Mouse (Mus musculus): ENCODE data around the gene Lrfn3.

The Lrfn3 gene
- long read RNA-seq, experiment 1, partial matches to known transcripts = 1 of 2 reads
- long read RNA-seq, experiment 1, other reads (novel, unspliced or antisense) = 0 of 2 reads
- long read RNA-seq, experiment 2 = 0 reads

GRCm38 (mm10) chr7:30362652-30363343 is at the start of gene Lrfn3:
TSS of gene Lrfn3 (minus strand) at chr7:30362772.
- intact Hi-C loops (cut with DNase I) = no loop called here

- intact Hi-C loops (cut with DNase I) = no loop called here
Measured at GRCm38 (mm10) chr7:30411023-30411422, 48.5 kb upstream of the Lrfn3 start.

- intact Hi-C loops (cut with DNase I) = no loop called here
Measured at GRCm38 (mm10) chr7:30409789-30410188, 47.2 kb upstream of the Lrfn3 start.

GRCm38 (mm10) chr7:30408639-30409038 is 46.1 kb upstream of the Lrfn3 start:
- intact Hi-C loops (cut with DNase I) = no loop called here

GRCm38 (mm10) chr7:30402343-30402742 is 39.8 kb upstream of the Lrfn3 start:
- intact Hi-C loops (cut with DNase I) = no loop called here

- intact Hi-C loops (cut with DNase I) = loop anchor here (5.0 kb wide), 1 partner anchor 33 kb away; no protein-coding TSS in a partner anchor
Measured at GRCm38 (mm10) chr7:30399671-30400070, 37.1 kb upstream of the Lrfn3 start.

GRCm38 (mm10) chr7:30394871-30395270 is 32.3 kb upstream of the Lrfn3 start:
- intact Hi-C loops (cut with DNase I) = loop anchor here (5.0 kb wide), 1 partner anchor 37 kb away; no protein-coding TSS in a partner anchor

GRCm38 (mm10) chr7:30394379-30394778 is 31.8 kb upstream of the Lrfn3 start:
- intact Hi-C loops (cut with DNase I) = no loop called here

GRCm38 (mm10) chr7:30393631-30394030 is 31.1 kb upstream of the Lrfn3 start:
- intact Hi-C loops (cut with DNase I) = no loop called here

GRCm38 (mm10) chr7:30392746-30393520 is 30.4 kb upstream of the Lrfn3 start:
- intact Hi-C loops (cut with DNase I) = no loop called here

GRCm38 (mm10) chr7:30384106-30384505 is 21.5 kb upstream of the Lrfn3 start:
- intact Hi-C loops (cut with DNase I) = no loop called here

GRCm38 (mm10) chr7:30380061-30380460 is 17.5 kb upstream of the Lrfn3 start:
- intact Hi-C loops (cut with DNase I) = no loop called here

GRCm38 (mm10) chr7:30373501-30373962 is 11.0 kb upstream of the Lrfn3 start:
- intact Hi-C loops (cut with DNase I) = loop anchor here (1.0 to 10.0 kb wide), 2 partner anchors 59 to 121 kb away; partner anchors contain the start of gene Prodh2

GRCm38 (mm10) chr7:30367466-30367865 is 4.9 kb upstream of the Lrfn3 start:
- intact Hi-C loops (cut with DNase I) = no loop called here

GRCm38 (mm10) chr7:30363344-30363738 is 769 bp upstream of the Lrfn3 start:
- intact Hi-C loops (cut with DNase I) = no loop called here

GRCm38 (mm10) chr7:30360028-30360427 is 2.5 kb downstream of the Lrfn3 start:
- intact Hi-C loops (cut with DNase I) = no loop called here

- intact Hi-C loops (cut with DNase I) = no loop called here
Measured at GRCm38 (mm10) chr7:30359276-30359865, 3.2 kb downstream of the Lrfn3 start.

GRCm38 (mm10) chr7:30358378-30359186 is 4.0 kb downstream of the Lrfn3 start:
- intact Hi-C loops (cut with DNase I) = no loop called here

- intact Hi-C loops (cut with DNase I) = no loop called here
Measured at GRCm38 (mm10) chr7:30354059-30354458, 8.5 kb downstream of the Lrfn3 start.

- intact Hi-C loops (cut with DNase I) = no loop called here
Measured at GRCm38 (mm10) chr7:30353279-30353822, 9.2 kb downstream of the Lrfn3 start.

All from adrenal gland (tissue).